Mouse (Mus musculus) heart, embryonic 14.5 days (tissue): Measurements from ENCODE around the gene Cep135. TPM values are rescaled to one million over a fixed set of nuclear protein-coding genes. Genes with fewer than 3 reads are reported as not detected.

Experiments used
- ATAC-seq: fragments of 200-750 bp; cut with Nextera tagmentation; 2 replicates; pipeline ENCODE4 v1.8.0; 2017; ENCODE audit warnings: low read depth, moderate TSS enrichment; ENCODE audit not compliant: insufficient number of reproducible peaks, insufficient read depth, low FRiP score
- H3K27ac ChIP-seq, 2 experiments: fragments of 200-500 bp in 1 of 2; fragments of 300-500 bp in 1 of 2; sonication (generic) in 1 of 2; replicated peaks in 1 of 2; 2 replicates each; pipeline ENCODE4 v1.5.1; 2012 to 2014; ENCODE audit warnings: low read depth in 2 of 2, low read length in 2 of 2, control low read depth in 1 of 2, mild to moderate bottlenecking in 1 of 2, mixed read lengths in 1 of 2; ENCODE audit not compliant: control insufficient read depth in 1 of 2, insufficient read depth in 1 of 2
- H3K27me3 ChIP-seq: fragments of 300-500 bp; sonication (generic); 2 replicates; pipeline ENCODE4 v1.6.1; 2014; ENCODE audit warnings: mild to moderate bottlenecking, low read length, control low read depth; ENCODE audit not compliant: control insufficient read depth, insufficient read depth
- H3K36me3 ChIP-seq: fragments of 300-500 bp; sonication (generic); 2 replicates; pipeline ENCODE4 v1.6.1; 2014; ENCODE audit warnings: mild to moderate bottlenecking, control low read depth, low read length, mixed read lengths; ENCODE audit not compliant: control insufficient read depth, insufficient read depth
- H3K4me1 ChIP-seq, 2 experiments: fragments of 200-500 bp in 1 of 2; fragments of 300-500 bp in 1 of 2; sonication (generic) in 1 of 2; 2 replicates each; pipeline ENCODE4 v1.6.1; 2012 to 2014; ENCODE audit warnings: low read length in 2 of 2, control low read depth in 1 of 2, mixed read lengths in 1 of 2; ENCODE audit not compliant: control insufficient read depth in 2 of 2, insufficient read depth in 2 of 2
- H3K4me2 ChIP-seq: fragments of 300-500 bp; sonication (generic); 2 replicates; pipeline ENCODE4 v1.6.1; 2014; ENCODE audit warnings: mild to moderate bottlenecking, low read length
- H3K4me3 ChIP-seq, 2 experiments: fragments of 200-500 bp in 1 of 2; fragments of 300-500 bp in 1 of 2; sonication (generic) in 1 of 2; 2 replicates each; pipeline ENCODE4 v1.5.1; 2012 to 2014; ENCODE audit warnings: low read length in 2 of 2, mild to moderate bottlenecking in 2 of 2, control low read depth in 1 of 2, low read depth in 1 of 2, moderate library complexity in 1 of 2; ENCODE audit not compliant: control insufficient read depth in 1 of 2, insufficient read depth in 1 of 2
- H3K9ac ChIP-seq: fragments of 300-500 bp; sonication (generic); 2 replicates; pipeline ENCODE4 v1.6.1; 2014; ENCODE audit warnings: mild to moderate bottlenecking, low read length
- H3K9me3 ChIP-seq: fragments of 300-500 bp; sonication (generic); 2 replicates; pipeline ENCODE4 v1.6.1; 2016; ENCODE audit warnings: low read length, control low read depth; ENCODE audit not compliant: control insufficient read depth
- WGBS: fragments of 180-500 bp; shearing (Covaris S2); extraction: QIAGEN DNeasy Blood & Tissue Kit; methylation state at CpG from one replicate; pipeline ENCODE4 v1.1.7; 2014; 5-methylcytosine and 5-hydroxymethylcytosine counted together
- polyA plus RNA-seq: library from polyadenylated mRNA; unstranded; fragments of >200 nt; fragmentation: Nextera tagmentation; extraction: Ambion mirVana; gene quantifications from 2 replicates; pipeline ENCODE4 v1.2.1, GENCODE M21; 2014

Gene Cep135
- polyA plus RNA-seq, 1 experiment from 2014 or later, result 5.3 TPM

- H3K9me3 ChIP-seq, result no peaks in the 10 kb centered on the region
- H3K27ac ChIP-seq, result no peak overlapping the region
- ATAC-seq, result no peak
- no peak overlapping the region for H3K9ac ChIP-seq
- H3K4me1 ChIP-seq, result peaks cover 0 to 7% of the 10 kb centered on the region in 2 experiments; a peak in 2 of 4 replicates
- H3K4me2 ChIP-seq, result no peak overlapping the region
- H3K27me3 ChIP-seq, result no peaks in the 10 kb centered on the region
- WGBS, result 73% methylated on average over 2 of the region's 2 CpGs
- H3K4me3 ChIP-seq, result no peak overlapping the region
- no peaks in the 10 kb centered on the region for H3K36me3 ChIP-seq
These were observed 3.1 kb upstream of the Cep135 start for GRCm38 (mm10) chr5:76585378-76585777.

- H3K4me3 ChIP-seq, result peak overlapping the region; percentile 80 to 91
- no peak for ATAC-seq
- H3K27me3 ChIP-seq, result no peaks in the 10 kb centered on the region
- 4% methylated on average over 7 of the region's 7 CpGs for WGBS
- H3K36me3 ChIP-seq, result peaks cover 28% of the 10 kb centered on the region
- H3K9me3 ChIP-seq, result no peaks in the 10 kb centered on the region
- H3K4me2 ChIP-seq, result peak overlapping the region; percentile 82
- H3K9ac ChIP-seq, result peak overlapping the region; percentile 91
- peak overlapping the region; percentile 58 to 89; a peak in 3 of 4 replicates for H3K27ac ChIP-seq
- peaks cover 0 to 7% of the 10 kb centered on the region in 2 experiments; a peak in 2 of 4 replicates for H3K4me1 ChIP-seq
These were observed 813 bp downstream of the Cep135 start for GRCm38 (mm10) chr5:76589311-76589710.

GRCm38 (mm10) chr5:76590009-76590408 is 1.5 kb downstream of the Cep135 start:
- Histone ChIP-seq H3K9ac (no peak overlapping the region), H3K27me3 (no peaks in the 10 kb centered on the region), H3K4me1 (peaks cover 0 to 7% of the 10 kb centered on the region in 2 experiments; a peak in 2 of 4 replicates), H3K4me2 (peak overlapping the region; percentile 82), H3K27ac (no peak overlapping the region), H3K36me3 (peaks cover 35% of the 10 kb centered on the region), H3K4me3 (peak overlapping the region in 1 of 2 experiments; percentile 91; a peak in 1 of 4 replicates), H3K9me3 (no peaks in the 10 kb centered on the region)
- 78% methylated on average over 2 of the region's 2 CpGs for WGBS
- ATAC-seq, result no peak

GRCm38 (mm10) chr5:76591885-76592284 is 3.4 kb downstream of the Cep135 start:
- Histone ChIP-seq H3K4me2 (no peak overlapping the region), H3K36me3 (peaks cover 54% of the 10 kb centered on the region), H3K4me1 (peaks cover 0 to 7% of the 10 kb centered on the region in 2 experiments; a peak in 2 of 4 replicates), H3K27me3 (no peaks in the 10 kb centered on the region), H3K4me3 (no peak overlapping the region), H3K9me3 (no peaks in the 10 kb centered on the region), H3K27ac (no peak overlapping the region), H3K9ac (no peak overlapping the region)
- WGBS, result 57% methylated on average over 9 of the region's 9 CpGs
- no peak for ATAC-seq

- H3K4me2 ChIP-seq, result no peak overlapping the region
- H3K27me3 ChIP-seq, result no peaks in the 10 kb centered on the region
- no peaks in the 10 kb centered on the region for H3K9me3 ChIP-seq
- no peak for ATAC-seq
- H3K4me3 ChIP-seq, result no peak overlapping the region
- 0 out of 4 replicates have a peak, but pooled peaks cover 0 to 3% of the 10 kb centered on the region in 2 experiments for H3K4me1 ChIP-seq
- 92% methylated on average over 8 of the region's 8 CpGs for WGBS
- H3K27ac ChIP-seq, result no peak overlapping the region
- H3K9ac ChIP-seq, result no peak overlapping the region
- H3K36me3 ChIP-seq, result peaks cover 76% of the 10 kb centered on the region
These were observed 21.3 kb downstream of the Cep135 start for GRCm38 (mm10) chr5:76609702-76610370.

- peaks cover 85% of the 10 kb centered on the region for H3K36me3 ChIP-seq
- H3K4me3 ChIP-seq, result no peak overlapping the region
- H3K27me3 ChIP-seq, result no peaks in the 10 kb centered on the region
- no peak overlapping the region for H3K27ac ChIP-seq
- no peak overlapping the region for H3K9ac ChIP-seq
- WGBS, result 88% methylated on average over 6 of the region's 6 CpGs
- ATAC-seq, result no peak
- no peaks in the 10 kb centered on the region for H3K9me3 ChIP-seq
- H3K4me1 ChIP-seq, result no peaks in the 10 kb centered on the region
- H3K4me2 ChIP-seq, result no peak overlapping the region
These were observed 24.5 kb downstream of the Cep135 start for GRCm38 (mm10) chr5:76612867-76613499.

GRCm38 (mm10) chr5:76615276-76615675 is 26.8 kb downstream of the Cep135 start:
- Histone ChIP-seq H3K27me3 (no peaks in the 10 kb centered on the region), H3K4me1 (no peaks in the 10 kb centered on the region), H3K36me3 (peaks cover 89% of the 10 kb centered on the region), H3K9ac (no peak overlapping the region), H3K9me3 (no peaks in the 10 kb centered on the region), H3K4me2 (no peak overlapping the region), H3K27ac (no peak overlapping the region), H3K4me3 (no peak overlapping the region)
- no peak for ATAC-seq
- 91% methylated on average over 8 of the region's 8 CpGs for WGBS
